Mouse (Mus musculus): Measurements from ENCODE around the gene G3bp1. TPM values are rescaled to one million over a fixed set of nuclear protein-coding genes. Genes with fewer than 3 reads are reported as not detected.

G3bp1 gene
- total RNA-seq, 2 experiments from 2014 or later, result 30.7 to 50.6 TPM

- no peak for ATAC-seq (ENCODE audit: poor library complexity, severe bottlenecking)
Measured at GRCm38 (mm10) chr11:55542671-55543070, 73.2 kb downstream of the G3bp1 start.

GRCm38 (mm10) chr11:55545690-55546089 lies 76.2 kb downstream of the G3bp1 start:
- ATAC-seq (ENCODE audit: poor library complexity, severe bottlenecking), result no peak

Other genes with a start within 250 kb of the G3bp1 start
- gene Fat2, start 133.1 kb upstream of the G3bp1 start, total RNA-seq (2015), result not detected in 2 replicates
- gene Fat2, start 133.1 kb upstream of the G3bp1 start, total RNA-seq (2017), result not detected in 2 replicates
- 0.71 and 1.2 TPM in 2 replicates for gene Sparc, start 46.5 kb upstream of the G3bp1 start, total RNA-seq (2015)
- gene Sparc, start 46.5 kb upstream of the G3bp1 start, total RNA-seq (2017), result 0.57 and 1.5 TPM in 2 replicates
- gene Atox1, start 8.4 kb upstream of the G3bp1 start, total RNA-seq (2015), result 211 and 215 TPM in 2 replicates
- gene Atox1, start 8.4 kb upstream of the G3bp1 start, total RNA-seq (2017), result 71.8 and 92.8 TPM in 2 replicates
- gene Glra1, start 138.5 kb downstream of the G3bp1 start, total RNA-seq (2015), result not detected in 2 replicates
- not detected in 2 replicates for gene Glra1, start 138.5 kb downstream of the G3bp1 start, total RNA-seq (2017)